Mouse (Mus musculus): ENCODE results near the gene Rps7.

Rps7 gene

GRCm38 (mm10) chr12:28635535-28636476 lies at the start of gene Rps7:
Gene Rps7 (minus strand): TSS chr12:28635953.
- peak; percentile 93 for DNase-seq (ENCODE audit: low spot score)

- no peak for DNase-seq (ENCODE audit: low spot score)
Observed at GRCm38 (mm10) chr12:28684674-28685073, 48.9 kb upstream of the Rps7 start.

GRCm38 (mm10) chr12:28675925-28676209 lies 40.1 kb upstream of the Rps7 start:
- no peak for DNase-seq (ENCODE audit: low spot score)

GRCm38 (mm10) chr12:28675121-28675924 lies 39.6 kb upstream of the Rps7 start, which contains the start of gene Adi1:
Gene Adi1 (plus strand): TSS chr12:28675231.
- peak; percentile 57 for DNase-seq (ENCODE audit: low spot score)

GRCm38 (mm10) chr12:28674038-28674720 lies 38.4 kb upstream of the Rps7 start:
- peak; percentile 11 for DNase-seq (ENCODE audit: low spot score)

GRCm38 (mm10) chr12:28667287-28667686 lies 31.5 kb upstream of the Rps7 start:
- DNase-seq (ENCODE audit: low spot score): no peak

GRCm38 (mm10) chr12:28666734-28667133 lies 31.0 kb upstream of the Rps7 start:
- no peak for DNase-seq (ENCODE audit: low spot score)

- DNase-seq (ENCODE audit: low spot score): no peak
Observed at GRCm38 (mm10) chr12:28662628-28663027, 26.9 kb upstream of the Rps7 start.

GRCm38 (mm10) chr12:28649141-28650110 lies 13.7 kb upstream of the Rps7 start, which contains the start of gene Rnaseh1:
Gene Rnaseh1 (plus strand): TSS chr12:28649602.
- DNase-seq (ENCODE audit: low spot score): peak; percentile 84

- no peak for DNase-seq (ENCODE audit: low spot score)
Observed at GRCm38 (mm10) chr12:28638778-28639177, 3.0 kb upstream of the Rps7 start.

- DNase-seq (ENCODE audit: low spot score): no peak
Observed at GRCm38 (mm10) chr12:28636543-28636942, 790 bp upstream of the Rps7 start.

- DNase-seq (ENCODE audit: low spot score): no peak
Observed at GRCm38 (mm10) chr12:28635058-28635534, 657 bp downstream of the Rps7 start.

- no peak for DNase-seq (ENCODE audit: low spot score)
Observed at GRCm38 (mm10) chr12:28628436-28628835, 7.3 kb downstream of the Rps7 start.

- DNase-seq (ENCODE audit: low spot score): no peak
Observed at GRCm38 (mm10) chr12:28627092-28627491, 8.7 kb downstream of the Rps7 start.

GRCm38 (mm10) chr12:28625407-28625806 lies 10.3 kb downstream of the Rps7 start:
- no peak for DNase-seq (ENCODE audit: low spot score)

- no peak for DNase-seq (ENCODE audit: low spot score)
Observed at GRCm38 (mm10) chr12:28624251-28624650, 11.5 kb downstream of the Rps7 start.

- no peak for DNase-seq (ENCODE audit: low spot score)
Observed at GRCm38 (mm10) chr12:28623195-28623594, 12.6 kb downstream of the Rps7 start, which contains the start of gene Colec11. Gene Colec11 (minus strand): TSS chr12:28623377.

- DNase-seq (ENCODE audit: low spot score): no peak
Observed at GRCm38 (mm10) chr12:28622641-28623040, 13.1 kb downstream of the Rps7 start.

GRCm38 (mm10) chr12:28622167-28622532 lies 13.6 kb downstream of the Rps7 start:
- no peak for DNase-seq (ENCODE audit: low spot score)

GRCm38 (mm10) chr12:28621451-28622166 lies 14.1 kb downstream of the Rps7 start:
- no peak for DNase-seq (ENCODE audit: low spot score)
